ENCODE assay signal across 26 mouse cellular contexts in genomic region chr1:119089887-119090620, GRCm38 (mm10). TPM values are rescaled to one million over a fixed set of nuclear protein-coding genes. Genes with fewer than 3 reads are reported as not detected.
A peak's percentile ranks its signal among the peaks of the same experiment; 100 is the strongest.
DNase-seq lines count a peak whose midpoint lies in the region; ATAC-seq and TF ChIP-seq lines count a peak whose summit lies in the region.
"Had no signal": no experiment of that assay in that cellular context is flagged by ENCODE, and none has a peak within 500 bp of the region (broad histone marks: within the 10 kb centered on the region; RNA-seq: fewer than 3 reads in every experiment).

No protein-coding gene starts in this region.

- no peaks in the 10 kb centered on the region for H3K27me3 ChIP-seq in lung, postnatal 0 days (replicated peaks; ENCODE audit: insufficient read depth, low read length)
- H3K27me3 ChIP-seq: embryonic facial prominence, embryonic 12.5 days; hindbrain, embryonic 12.5 days; midbrain, embryonic 15.5 days; neural tube, embryonic 13.5 days had no signal

- H3K4me1 ChIP-seq in lung, postnatal 0 days (ENCODE audit: insufficient read depth, low read depth, low read length), result no peaks in the 10 kb centered on the region
- H3K4me1 ChIP-seq: embryonic facial prominence, embryonic 12.5 days; forebrain, embryonic 12.5 days; hindbrain, embryonic 12.5 days; midbrain, embryonic 15.5 days; neural tube, embryonic 13.5 days had no signal

- no peaks in the 10 kb centered on the region for H3K9me3 ChIP-seq in lung, postnatal 0 days (ENCODE audit: low read length)
- H3K9me3 ChIP-seq: embryonic facial prominence, embryonic 12.5 days; forebrain, embryonic 12.5 days; hindbrain, embryonic 12.5 days; midbrain, embryonic 15.5 days; neural tube, embryonic 13.5 days had no signal

- no peaks in the 10 kb centered on the region for H3K36me3 ChIP-seq in lung, postnatal 0 days (ENCODE audit: insufficient read depth, low read length)
- H3K36me3 ChIP-seq: embryonic facial prominence, embryonic 12.5 days; forebrain, embryonic 12.5 days; hindbrain, embryonic 12.5 days; midbrain, embryonic 15.5 days; neural tube, embryonic 13.5 days had no signal

- WGBS in lung, postnatal 0 days, result 64% methylated on average over 18 of the region's 18 CpGs

- H3K27ac ChIP-seq in lung, postnatal 0 days (ENCODE audit: low read length), result no peak overlapping the region
- H3K27ac ChIP-seq: embryonic facial prominence, embryonic 12.5 days; forebrain, embryonic 12.5 days; hindbrain, embryonic 12.5 days; macrophage; midbrain, embryonic 15.5 days; neural tube, embryonic 13.5 days had no signal

- no peak overlapping the region for H3K4me2 ChIP-seq in lung, postnatal 0 days (replicated peaks; ENCODE audit: low read depth, low read length)
- H3K4me2 ChIP-seq: embryonic facial prominence, embryonic 12.5 days; forebrain, embryonic 12.5 days; hindbrain, embryonic 12.5 days; midbrain, embryonic 15.5 days; neural tube, embryonic 13.5 days had no signal

- DNase-seq in heart, adult 11 months, result peak; percentile 93
- no peak for DNase-seq in heart, postnatal 36 days
- peak; percentile 49 for DNase-seq in lung, postnatal 10 days
- no peak for DNase-seq in lung, postnatal 0 days (ENCODE audit: low spot score)
- DNase-seq in lung, postnatal 25 days (ENCODE audit: low spot score), result peak; percentile 21
- DNase-seq in testis, postnatal 10 days (ENCODE audit: low spot score), result peak; percentile 52
- no peak for DNase-seq in kidney, adult 18-20 months
- DNase-seq: cerebellum, adult 2 months; cerebellum, postnatal 25 days; kidney, postnatal 10 days; right cerebral cortex, adult 18-20 months; right cerebral cortex, postnatal 4 days; thymus, adult 2 months; thymus, postnatal 4 days had no signal

- no peak for ATAC-seq in lung, postnatal 0 days
- ATAC-seq: activated CD4-positive, CD25-positive, alpha-beta regulatory T cell, adult 4 months; intestine, postnatal 0 days; midbrain, embryonic 15.5 days had no signal

- no peak overlapping the region for H3K9ac ChIP-seq in lung, postnatal 0 days (replicated peaks; ENCODE audit: low read depth)
- H3K9ac ChIP-seq: embryonic facial prominence, embryonic 12.5 days; forebrain, embryonic 12.5 days; hindbrain, embryonic 12.5 days; midbrain, embryonic 15.5 days; neural tube, embryonic 13.5 days had no signal

- TF ChIP-seq EP300 in lung, postnatal 0 days (IDR thresholded peaks at IDR 0.05), result no peak

- H3K4me3 ChIP-seq in lung, postnatal 0 days (ENCODE audit: low read depth, low read length), result no peak overlapping the region
- H3K4me3 ChIP-seq: embryonic facial prominence, embryonic 12.5 days; erythroblast, embryonic 14.5 days; forebrain, embryonic 12.5 days; hindbrain, embryonic 12.5 days; midbrain, embryonic 15.5 days; myocyte; neural tube, embryonic 13.5 days had no signal

- intact Hi-C loops in heart, postnatal 36 days (cut with DNase I), result loop anchor here (5.0 to 10.0 kb wide), 5 partner anchors 157 to 587 kb away; no protein-coding TSS in a partner anchor

- no peak for TF ChIP-seq CTCF in lung, postnatal 0 days (IDR thresholded peaks at IDR 0.05)

RNA-seq across cellular contexts. Expression of gene Gli2, which starts 36.6 kb away (rescaled TPM):
- 1 to 10 TPM; 1.0 to 2.0 TPM for total RNA-seq in heart, postnatal 36 days (2021)
- 1.9 and 2.7 TPM in 2 replicates for polyA plus RNA-seq in lung, postnatal 0 days (2015; fragmentation: Nextera tagmentation; extraction: Ambion mirVana)
- total RNA-seq: granulocyte monocyte progenitor cell, adult 5-6 weeks; liver, adult 2 months had no signal
- polyA plus RNA-seq: activated CD4-positive, CD25-positive, alpha-beta regulatory T cell, adult 4 months; erythroblast, embryonic 14.5 days; macrophage had no signal

Comparison
In these comparisons a context has a peak if more than half of its experiments do, and no peak if none do; other contexts are left out.
1. DNase-seq: peak in heart, adult 11 months (single experiment), lung, postnatal 10 days (single experiment), lung, postnatal 25 days (single experiment) and testis, postnatal 10 days (single experiment); none in heart, postnatal 36 days (0 of 2), lung, postnatal 0 days (single experiment) and kidney, adult 18-20 months (single experiment).